Mouse (Mus musculus): ENCODE measurements around the gene a. TPM values are rescaled to one million over a fixed set of nuclear protein-coding genes. Genes with fewer than 3 reads are reported as not detected.
"Not testable (repeated sequence)": the region's sequence is repeated elsewhere in the genome, so short reads cannot be mapped to it uniquely, and the experiment has no call there.

The a gene
- polyA plus RNA-seq, 1 experiment, result not detected

GRCm38 (mm10) chr2:154943101-154943500, 151.9 kb downstream of the a start:
- Histone ChIP-seq H3K4me3 (replicated peaks; ENCODE audit: control insufficient read depth, low read depth, low read length) (no peak overlapping the region), H3K4me1 (ENCODE audit: control insufficient read depth, insufficient read depth, low read length) (no peaks in the 10 kb centered on the region), H3K27ac (ENCODE audit: control insufficient read depth, insufficient read depth, low read depth, low read length, poor library complexity) (no peak overlapping the region)
- WGBS, result 15% methylated on average over 11 of the region's 11 CpGs
- TF ChIP-seq CTCF (IDR thresholded peaks at IDR 0.05; ENCODE audit: control insufficient read depth, insufficient read depth, low read length) (peak; percentile 67), POLR2A (IDR thresholded peaks at IDR 0.05; ENCODE audit: borderline replicate concordance, control insufficient read depth, low read depth, low read length) (no peak)

DNA sequence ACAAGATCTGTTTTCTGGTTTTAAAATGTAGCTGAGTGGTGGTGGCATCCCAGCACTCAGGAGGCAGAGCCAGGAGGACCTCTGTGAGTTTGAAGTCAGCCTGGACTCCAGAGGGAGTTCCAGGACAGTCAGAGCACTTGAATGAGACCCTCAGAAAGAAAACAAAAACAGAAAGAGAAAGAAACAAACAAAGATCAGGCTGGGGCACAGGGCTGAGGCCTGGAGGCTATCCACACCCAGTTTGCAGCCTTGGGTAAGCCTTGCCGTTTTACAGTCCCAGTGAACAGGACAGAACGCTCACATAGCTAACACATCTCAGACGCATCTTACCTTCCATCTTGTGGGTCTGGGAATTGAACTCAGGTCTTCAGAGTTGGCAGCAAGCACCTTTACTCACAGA, 155.7 kb downstream of the a start:
- no peak overlapping the region for H3K27ac ChIP-seq (ENCODE audit: control insufficient read depth, insufficient read depth, low read depth, low read length, poor library complexity)
- WGBS, result 90% methylated on average over 3 of the region's 3 CpGs
- no peak overlapping the region for H3K4me3 ChIP-seq (replicated peaks; ENCODE audit: control insufficient read depth, low read depth, low read length)
- TF ChIP-seq POLR2A (IDR thresholded peaks at IDR 0.05; ENCODE audit: borderline replicate concordance, control insufficient read depth, low read depth, low read length), result no peak
- TF ChIP-seq CTCF (IDR thresholded peaks at IDR 0.05; ENCODE audit: control insufficient read depth, insufficient read depth, low read length), result no peak
- H3K4me1 ChIP-seq (ENCODE audit: control insufficient read depth, insufficient read depth, low read length), result no peaks in the 10 kb centered on the region

DNA sequence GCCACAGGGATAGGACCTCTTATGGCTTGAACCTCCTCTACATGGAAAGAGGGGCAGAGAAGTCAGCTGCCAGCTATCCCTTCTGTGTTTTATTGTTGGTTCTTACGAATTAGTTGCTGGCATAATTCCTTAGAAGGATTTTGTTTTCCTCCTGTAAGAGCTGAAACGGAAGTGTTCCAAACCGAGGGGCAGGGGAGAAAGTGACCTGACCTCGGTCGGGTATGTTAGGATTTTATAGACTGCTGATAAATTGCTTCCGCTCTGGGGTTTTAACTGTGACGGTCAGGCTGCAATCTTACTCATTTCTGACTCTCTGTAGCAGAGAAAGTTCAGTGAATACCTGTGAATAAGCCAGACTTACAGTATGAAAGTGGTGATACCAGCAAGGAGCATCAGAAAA, 158.2 kb downstream of the a start:
- 54% methylated on average over 7 of the region's 7 CpGs for WGBS
- Histone ChIP-seq H3K27ac (ENCODE audit: control insufficient read depth, insufficient read depth, low read depth, low read length, poor library complexity) (no peak overlapping the region), H3K4me1 (ENCODE audit: control insufficient read depth, insufficient read depth, low read length) (no peaks in the 10 kb centered on the region), H3K4me3 (replicated peaks; ENCODE audit: control insufficient read depth, low read depth, low read length) (no peak overlapping the region)
- TF ChIP-seq POLR2A (IDR thresholded peaks at IDR 0.05; ENCODE audit: borderline replicate concordance, control insufficient read depth, low read depth, low read length) (no peak), CTCF (IDR thresholded peaks at IDR 0.05; ENCODE audit: control insufficient read depth, insufficient read depth, low read length) (no peak)

DNA sequence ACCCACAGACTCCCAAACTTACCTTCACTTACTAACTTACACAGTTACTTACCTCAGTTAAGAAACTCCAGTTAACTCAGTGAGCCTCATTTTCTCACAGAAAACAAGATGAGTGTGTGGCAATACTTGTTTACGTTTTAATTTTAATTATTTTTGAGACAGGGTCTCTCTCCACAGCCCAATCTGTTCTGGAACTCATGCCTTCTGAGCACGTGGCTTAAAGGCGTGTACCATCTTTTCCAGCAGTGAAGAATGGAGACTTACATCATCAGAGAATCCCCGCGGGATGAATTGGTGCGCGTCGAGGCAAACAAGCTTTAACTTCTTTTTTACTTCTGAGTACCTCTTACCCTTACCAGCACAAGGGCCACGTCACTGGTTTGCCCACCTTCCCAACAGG, 158.7 kb downstream of the a start:
- Histone ChIP-seq H3K4me3 (replicated peaks; ENCODE audit: control insufficient read depth, low read depth, low read length) (no peak overlapping the region), H3K27ac (ENCODE audit: control insufficient read depth, insufficient read depth, low read depth, low read length, poor library complexity) (no peak overlapping the region), H3K4me1 (ENCODE audit: control insufficient read depth, insufficient read depth, low read length) (no peaks in the 10 kb centered on the region)
- no peak for TF ChIP-seq POLR2A (IDR thresholded peaks at IDR 0.05; ENCODE audit: borderline replicate concordance, control insufficient read depth, low read depth, low read length)
- no peak for TF ChIP-seq CTCF (IDR thresholded peaks at IDR 0.05; ENCODE audit: control insufficient read depth, insufficient read depth, low read length)
- WGBS, result 75% methylated on average over 9 of the region's 9 CpGs

GRCm38 (mm10) chr2:154950601-154951000, 159.4 kb downstream of the a start:
- no peak overlapping the region for H3K27ac ChIP-seq (ENCODE audit: control insufficient read depth, insufficient read depth, low read depth, low read length, poor library complexity)
- 48% methylated on average over 5 of the region's 5 CpGs for WGBS
- TF ChIP-seq POLR2A (IDR thresholded peaks at IDR 0.05; ENCODE audit: borderline replicate concordance, control insufficient read depth, low read depth, low read length), result no peak
- TF ChIP-seq CTCF (IDR thresholded peaks at IDR 0.05; ENCODE audit: control insufficient read depth, insufficient read depth, low read length), result no peak

GRCm38 (mm10) chr2:154959486-154959885, 168.3 kb downstream of the a start:
- no peaks in the 10 kb centered on the region for H3K4me1 ChIP-seq (ENCODE audit: control insufficient read depth, insufficient read depth, low read length)
- no peak overlapping the region for H3K4me3 ChIP-seq (replicated peaks; ENCODE audit: control insufficient read depth, low read depth, low read length)
- TF ChIP-seq CTCF (IDR thresholded peaks at IDR 0.05; ENCODE audit: control insufficient read depth, insufficient read depth, low read length) (no peak), POLR2A (IDR thresholded peaks at IDR 0.05; ENCODE audit: borderline replicate concordance, control insufficient read depth, low read depth, low read length) (no peak)
- 83% methylated on average over 5 of the region's 5 CpGs for WGBS
- H3K27ac ChIP-seq (ENCODE audit: control insufficient read depth, insufficient read depth, low read depth, low read length, poor library complexity), result no peak overlapping the region

More at GRCm38 (mm10) chr2:154950601-154951000, 159.4 kb downstream of the a start:
- H3K4me3 ChIP-seq (replicated peaks; ENCODE audit: control insufficient read depth, low read depth, low read length), result no peak overlapping the region
- H3K4me1 ChIP-seq (ENCODE audit: control insufficient read depth, insufficient read depth, low read length), result no peaks in the 10 kb centered on the region

DNA sequence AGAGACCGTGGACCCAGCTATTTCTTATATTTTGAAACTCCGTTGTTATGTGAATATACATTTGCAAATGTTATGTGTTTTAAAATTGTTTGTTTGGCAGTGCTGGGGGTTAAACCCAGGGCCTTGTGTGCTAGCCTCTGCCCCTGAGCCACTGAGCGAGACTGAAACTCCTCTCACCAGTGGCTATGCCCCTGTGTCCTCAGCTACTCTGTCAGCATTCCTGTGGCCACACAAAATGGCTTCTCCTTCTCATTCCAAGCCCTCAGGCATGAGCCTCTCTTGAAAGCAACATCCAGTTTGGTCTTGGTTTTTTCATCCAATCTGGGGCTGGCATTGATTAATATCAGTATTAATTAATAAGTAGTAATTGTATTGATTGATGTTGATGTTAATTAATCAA, 168.7 kb downstream of the a start:
- Histone ChIP-seq H3K27ac (ENCODE audit: control insufficient read depth, insufficient read depth, low read depth, low read length, poor library complexity) (no peak overlapping the region), H3K4me3 (replicated peaks; ENCODE audit: control insufficient read depth, low read depth, low read length) (no peak overlapping the region), H3K4me1 (ENCODE audit: control insufficient read depth, insufficient read depth, low read length) (no peaks in the 10 kb centered on the region)
- 84% methylated on average over 3 of the region's 3 CpGs for WGBS
- TF ChIP-seq POLR2A (IDR thresholded peaks at IDR 0.05; ENCODE audit: borderline replicate concordance, control insufficient read depth, low read depth, low read length) (no peak), CTCF (IDR thresholded peaks at IDR 0.05; ENCODE audit: control insufficient read depth, insufficient read depth, low read length) (no peak)

DNA sequence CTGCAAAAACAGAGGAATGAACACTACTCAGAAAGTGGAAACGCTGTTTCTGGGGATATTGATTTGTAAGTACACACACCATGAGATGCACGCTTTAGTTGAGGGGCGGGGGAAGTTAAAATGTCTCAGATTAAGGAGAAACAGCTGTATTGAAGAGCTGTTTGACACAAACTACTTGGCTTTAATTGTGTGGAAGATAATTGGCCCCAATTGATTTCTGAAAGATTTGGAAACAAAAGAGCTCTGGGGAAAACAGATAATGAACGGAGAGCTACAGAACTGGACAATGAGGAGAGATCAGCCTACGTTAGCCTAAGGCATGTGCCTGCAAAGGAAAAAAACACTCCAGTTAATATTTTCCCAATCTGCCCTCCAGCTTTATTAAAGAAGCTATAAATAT, 172.0 kb downstream of the a start:
- TF ChIP-seq CTCF (IDR thresholded peaks at IDR 0.05; ENCODE audit: control insufficient read depth, insufficient read depth, low read length) (no peak), POLR2A (IDR thresholded peaks at IDR 0.05; ENCODE audit: borderline replicate concordance, control insufficient read depth, low read depth, low read length) (no peak)
- no peaks in the 10 kb centered on the region for H3K4me1 ChIP-seq (ENCODE audit: control insufficient read depth, insufficient read depth, low read length)
- no peak overlapping the region for H3K27ac ChIP-seq (ENCODE audit: control insufficient read depth, insufficient read depth, low read depth, low read length, poor library complexity)
- WGBS, result 81% methylated on average over 5 of the region's 5 CpGs
- H3K4me3 ChIP-seq (replicated peaks; ENCODE audit: control insufficient read depth, low read depth, low read length), result no peak overlapping the region

DNA sequence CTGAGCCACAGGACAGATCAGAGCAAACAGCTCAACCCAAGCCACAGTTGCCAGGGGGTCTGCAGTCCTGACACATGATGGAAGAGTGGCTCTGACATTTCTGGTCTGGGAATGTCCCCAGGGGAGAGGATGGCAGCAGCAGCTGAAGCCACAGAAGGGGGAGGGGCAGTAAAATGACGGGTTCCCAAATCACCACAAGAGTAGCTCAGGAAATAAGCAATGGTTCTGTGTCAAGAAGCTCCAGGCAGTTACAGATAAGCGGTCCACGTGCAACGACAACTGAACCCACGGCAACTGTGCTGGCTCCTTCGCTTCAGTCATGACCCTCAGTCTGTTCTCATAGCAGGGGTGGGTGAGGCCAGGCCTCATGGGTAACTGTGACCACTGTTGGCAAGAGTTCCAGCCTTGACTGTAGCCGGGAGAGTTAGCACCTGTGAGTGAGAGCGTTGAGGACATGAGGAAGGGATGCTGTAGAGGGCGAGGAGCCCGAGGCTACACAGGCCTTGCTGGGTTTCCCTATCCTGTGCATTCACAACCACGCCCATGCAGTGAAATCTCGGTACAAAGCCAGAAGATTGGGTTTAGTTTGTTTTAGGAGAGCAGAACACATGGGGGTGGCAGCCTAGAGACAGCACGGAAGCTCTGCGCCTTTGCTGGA, 178.7 kb downstream of the a start:
- not testable (repeated sequence) for H3K4me1 ChIP-seq (ENCODE audit: control insufficient read depth, insufficient read depth, low read length); H3K4me3 ChIP-seq (replicated peaks; ENCODE audit: control insufficient read depth, low read depth, low read length); H3K27ac ChIP-seq (ENCODE audit: control insufficient read depth, insufficient read depth, low read depth, low read length, poor library complexity)
- 21% methylated on average over 14 of the region's 14 CpGs for WGBS

Data from bone marrow, adult 2 months (tissue).